Mouse (Mus musculus) G1E (cell line): ENCODE measurements around the gene Aen.

Experiments used
- CTCF ChIP-seq: IDR thresholded peaks from 2 replicates; pipeline ENCODE4 v1.5.1; 2012; ENCODE audit warnings: low read depth, low read length, inconsistent platforms, mixed read lengths
- GATA1 ChIP-seq: IDR thresholded peaks from 2 replicates; pipeline ENCODE4 v1.6.1; 2012; ENCODE audit warnings: borderline replicate concordance, low read length, inconsistent platforms, mixed read lengths
- TAL1 ChIP-seq: conservative IDR thresholded peaks from 2 replicates; pipeline ENCODE4 v1.6.1; 2012; ENCODE audit warnings: low read depth, low read length, inconsistent platforms, mixed read lengths

DNA sequence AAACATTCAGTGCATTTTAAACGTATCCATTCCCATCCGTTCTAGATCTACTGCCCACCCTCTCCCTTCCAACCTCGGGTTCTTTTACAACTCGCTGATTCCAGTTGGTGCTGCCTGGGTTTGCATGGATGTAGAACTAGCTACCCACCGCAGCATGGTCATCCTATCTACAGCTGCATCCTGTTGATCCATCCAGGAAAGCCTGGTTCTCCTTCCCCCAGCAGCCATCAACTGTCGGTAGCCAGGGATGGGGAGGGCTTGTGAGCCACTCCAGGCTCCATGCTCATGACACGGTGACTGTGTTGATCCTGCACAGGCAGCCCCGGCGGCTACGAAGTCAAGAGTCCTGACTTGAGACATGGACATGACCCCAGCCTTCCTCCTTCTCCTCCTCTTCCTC is 1.7 kb upstream of the Aen start:
- TF ChIP-seq CTCF (no peak), GATA1 (no peak), TAL1 (no peak)
